Mouse (Mus musculus) yolk sac, embryonic 10.5 days (tissue): ENCODE data around the gene Zfp598.
A peak's percentile ranks its signal among the peaks of the same experiment; 100 is the strongest.

Source experiments
- DNase-seq: peaks from one replicate; pipeline ENCODE4 v3.0.0-alpha.2; 2017; ENCODE audit warnings: low spot score

Zfp598 gene

GRCm38 (mm10) chr17:24669545-24670245 is at the start of gene Zfp598:
Gene Zfp598, plus strand, starts transcription at chr17:24669687.
- DNase-seq = peak; percentile 90

DNA sequence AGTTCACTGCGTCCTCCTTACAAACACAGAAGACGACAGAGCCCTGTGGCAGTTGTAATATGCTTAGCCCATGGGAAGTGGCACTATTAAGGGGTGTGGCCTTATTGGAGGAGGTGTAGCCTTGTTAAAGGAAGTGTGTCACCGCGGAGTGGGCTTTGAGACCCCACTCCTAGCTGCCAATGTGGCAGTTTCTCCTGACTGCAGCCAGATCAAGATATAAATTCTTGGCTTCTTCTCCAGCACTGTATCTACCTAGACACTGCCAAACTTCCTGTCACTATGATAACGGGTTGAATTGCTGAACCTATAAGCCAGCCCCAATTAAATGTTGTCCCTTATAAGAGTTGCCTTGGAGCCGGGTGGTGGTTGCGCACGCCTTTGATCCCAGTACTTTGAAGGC is 44.0 kb upstream of the Zfp598 start:
- DNase-seq = no peak

DNA sequence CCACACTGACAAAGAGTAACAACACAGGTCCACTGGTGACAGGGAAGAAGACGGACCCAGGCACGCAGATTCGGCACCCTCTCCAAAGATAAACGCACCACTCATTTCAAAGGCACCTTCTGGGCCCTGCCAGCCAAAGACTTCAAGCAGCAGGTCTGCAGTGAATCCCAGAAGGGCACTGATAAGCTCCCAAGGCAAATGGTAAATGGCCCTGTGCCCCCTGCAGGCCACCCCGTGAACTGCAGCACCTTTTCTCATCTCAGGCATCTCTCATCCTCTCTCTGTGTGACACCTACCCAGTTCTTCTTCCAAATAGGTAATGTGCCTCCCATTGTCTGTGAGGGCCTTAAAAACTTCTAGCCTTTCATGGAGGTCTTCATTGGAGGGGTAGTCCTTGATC is 40.8 kb upstream of the Zfp598 start:
- DNase-seq = no peak

DNA sequence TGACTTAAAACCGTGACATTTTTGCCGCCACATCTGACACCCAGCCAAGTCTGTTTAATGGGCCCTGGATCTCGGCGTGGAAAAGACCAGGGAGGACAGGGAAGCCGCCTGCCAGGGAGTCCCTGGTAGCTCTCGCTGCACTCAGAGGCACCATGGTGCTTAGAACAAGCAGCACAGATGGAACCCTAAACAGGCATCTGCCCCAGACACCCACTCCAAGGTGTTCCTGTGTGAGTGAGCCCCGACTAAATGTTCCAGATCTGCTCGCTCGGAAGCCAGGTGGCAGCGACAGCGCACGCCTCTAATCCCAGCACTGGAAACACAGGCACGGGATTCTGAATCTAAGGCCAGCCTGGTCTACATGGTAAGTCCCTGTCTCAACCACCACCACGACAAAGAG is 39.4 kb upstream of the Zfp598 start:
- no peak for DNase-seq

- DNase-seq = peak; percentile 88
These were observed 37.2 kb upstream of the Zfp598 start, which contains the start of the genes Tsc2 and Nthl1 for GRCm38 (mm10) chr17:24632167-24632812. Gene Tsc2, minus strand, starts transcription at chr17:24632630. Gene Nthl1, plus strand, starts transcription at chr17:24632680.

- DNase-seq = no peak
These were observed 36.6 kb upstream of the Zfp598 start for GRCm38 (mm10) chr17:24632813-24633449.

DNA sequence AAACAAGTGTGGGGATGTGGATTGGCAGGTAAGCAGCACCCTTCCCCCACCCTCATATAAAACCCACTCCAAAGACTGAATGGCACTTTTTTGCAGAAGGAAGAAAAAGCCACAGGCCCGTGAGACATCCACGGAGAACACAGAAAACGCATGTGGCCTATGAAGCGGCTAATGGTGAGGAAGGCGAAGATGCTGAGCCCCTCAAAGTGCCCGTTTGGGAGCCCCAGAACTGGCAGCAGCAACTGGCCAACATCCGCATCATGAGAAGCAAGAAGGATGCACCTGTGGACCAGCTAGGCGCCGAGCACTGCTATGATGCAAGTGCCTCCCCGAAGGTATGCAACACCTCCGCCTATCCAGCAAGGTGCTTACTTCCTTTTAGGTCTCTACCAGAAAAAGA is 35.7 kb upstream of the Zfp598 start:
- no peak for DNase-seq

- DNase-seq = no peak
These were observed 34.5 kb upstream of the Zfp598 start for GRCm38 (mm10) chr17:24635024-24635423.

- no peak for DNase-seq
These were observed 33.8 kb upstream of the Zfp598 start for GRCm38 (mm10) chr17:24635694-24636093.

- DNase-seq = no peak
These were observed 32.6 kb upstream of the Zfp598 start for GRCm38 (mm10) chr17:24636781-24637481.

DNA sequence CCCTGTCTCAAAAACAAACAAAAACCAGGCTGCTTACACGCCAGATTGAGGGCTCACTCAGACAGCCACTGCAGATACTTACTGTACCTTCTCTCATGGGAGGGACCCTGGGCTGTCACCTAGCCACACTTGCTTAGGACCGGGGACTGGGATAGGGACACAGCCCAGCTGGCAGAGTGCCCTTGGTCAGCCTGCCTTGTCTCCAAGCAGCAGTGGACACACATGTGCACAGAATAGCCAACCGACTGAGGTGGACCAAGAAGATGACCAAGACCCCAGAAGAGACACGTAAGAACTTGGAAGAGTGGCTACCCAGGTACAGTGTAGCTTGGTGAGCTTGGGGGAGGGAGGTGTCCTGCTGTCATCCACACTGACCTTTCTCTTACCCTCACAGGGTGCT is 31.3 kb upstream of the Zfp598 start:
- no peak for DNase-seq

- DNase-seq = no peak
These were observed 30.6 kb upstream of the Zfp598 start for GRCm38 (mm10) chr17:24638840-24639239.

GRCm38 (mm10) chr17:24639571-24639988 is 29.9 kb upstream of the Zfp598 start:
- no peak for DNase-seq

DNA sequence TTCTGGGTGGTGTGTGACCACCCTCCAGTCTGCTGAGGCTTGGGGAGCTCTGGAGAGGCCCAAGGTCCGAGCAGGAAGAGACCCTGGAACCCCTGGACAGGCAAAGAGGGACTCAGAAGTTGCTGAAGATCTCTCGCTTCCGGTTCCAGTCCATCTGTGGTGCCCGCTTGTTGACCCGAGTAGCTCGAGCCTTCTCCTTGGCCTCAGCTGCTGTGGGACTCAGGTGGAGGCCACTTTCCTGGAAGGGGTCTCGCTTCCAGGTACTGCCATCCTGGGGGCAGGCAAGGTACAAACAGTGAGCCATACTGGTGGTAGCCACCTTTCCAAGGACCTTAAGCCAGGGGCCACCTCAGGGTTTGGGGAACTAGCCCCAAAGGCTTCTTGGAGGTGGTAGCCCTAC is 29.4 kb upstream of the Zfp598 start:
- DNase-seq = no peak

DNA sequence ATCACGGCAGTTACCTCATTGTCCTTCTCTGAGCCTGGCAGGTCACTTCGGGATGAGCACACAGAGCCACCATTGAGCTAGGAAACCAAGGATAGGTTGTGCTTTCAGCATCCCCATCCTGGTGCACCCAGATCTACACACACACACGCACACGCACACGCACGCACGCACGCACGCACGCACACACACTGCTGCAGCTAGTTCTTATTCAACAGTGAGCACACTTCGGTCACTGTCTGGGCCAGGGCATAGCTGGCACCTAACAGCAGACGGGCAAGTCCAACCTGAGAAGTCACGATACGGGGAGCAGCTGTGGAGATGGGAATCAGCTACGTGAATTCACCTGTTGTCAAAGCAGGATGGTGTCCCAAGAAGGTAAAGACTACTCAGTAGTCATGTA is 28.9 kb upstream of the Zfp598 start:
- DNase-seq = no peak

DNA sequence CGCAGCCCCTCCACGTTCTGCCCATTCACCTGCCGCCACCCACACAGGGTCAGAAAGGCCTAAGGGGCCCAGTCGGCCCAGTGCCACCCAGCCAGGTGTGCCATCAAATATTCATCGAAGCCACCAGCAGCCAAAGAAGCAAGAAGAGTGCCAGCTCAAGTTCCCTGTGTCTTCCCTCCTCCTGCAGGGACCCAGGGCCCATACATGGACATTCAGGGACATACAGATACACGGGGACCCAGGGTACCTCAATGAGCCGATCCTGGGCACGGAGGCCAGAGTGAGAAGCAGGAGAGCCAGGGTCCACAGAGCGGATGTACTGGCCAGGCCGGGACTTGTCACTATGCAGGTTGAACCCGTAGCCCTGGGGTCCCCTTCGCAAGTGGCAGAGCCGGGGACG is 27.5 kb upstream of the Zfp598 start:
- DNase-seq = no peak

GRCm38 (mm10) chr17:24642791-24643343 is 26.6 kb upstream of the Zfp598 start:
- no peak for DNase-seq

DNA sequence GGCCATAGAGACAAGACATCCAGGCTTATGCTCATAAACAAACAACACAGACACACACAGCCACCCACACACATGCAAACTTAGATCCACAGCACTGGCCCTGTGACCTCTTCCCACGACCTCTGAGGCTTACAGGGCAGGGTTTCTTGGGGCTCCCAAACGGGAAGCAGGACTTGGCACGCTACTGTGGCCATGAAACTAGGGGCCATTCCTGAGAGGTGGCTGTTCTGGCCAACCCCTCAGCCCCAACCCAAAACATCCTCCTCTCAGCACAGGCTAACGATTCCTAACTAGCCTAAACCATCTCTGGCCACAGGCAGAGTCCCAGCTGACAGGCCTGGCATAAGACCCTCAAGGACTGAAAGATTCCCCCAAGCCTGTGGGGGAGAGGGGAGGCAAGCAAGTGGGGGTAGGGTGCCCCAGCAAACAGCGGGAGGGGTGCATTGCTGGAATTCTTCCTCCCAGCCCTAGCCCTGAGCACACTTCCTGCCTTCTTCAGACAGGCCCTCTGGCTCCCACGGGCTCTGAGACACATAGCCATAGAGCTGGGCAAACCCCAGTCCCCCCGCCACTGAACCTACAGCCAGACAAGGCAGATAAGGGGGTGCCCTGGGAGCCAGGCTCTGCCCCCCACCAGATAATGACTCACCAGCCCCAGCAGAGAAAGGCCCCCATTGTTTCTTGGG is 25.3 kb upstream of the Zfp598 start:
- DNase-seq = peak; percentile 52

DNA sequence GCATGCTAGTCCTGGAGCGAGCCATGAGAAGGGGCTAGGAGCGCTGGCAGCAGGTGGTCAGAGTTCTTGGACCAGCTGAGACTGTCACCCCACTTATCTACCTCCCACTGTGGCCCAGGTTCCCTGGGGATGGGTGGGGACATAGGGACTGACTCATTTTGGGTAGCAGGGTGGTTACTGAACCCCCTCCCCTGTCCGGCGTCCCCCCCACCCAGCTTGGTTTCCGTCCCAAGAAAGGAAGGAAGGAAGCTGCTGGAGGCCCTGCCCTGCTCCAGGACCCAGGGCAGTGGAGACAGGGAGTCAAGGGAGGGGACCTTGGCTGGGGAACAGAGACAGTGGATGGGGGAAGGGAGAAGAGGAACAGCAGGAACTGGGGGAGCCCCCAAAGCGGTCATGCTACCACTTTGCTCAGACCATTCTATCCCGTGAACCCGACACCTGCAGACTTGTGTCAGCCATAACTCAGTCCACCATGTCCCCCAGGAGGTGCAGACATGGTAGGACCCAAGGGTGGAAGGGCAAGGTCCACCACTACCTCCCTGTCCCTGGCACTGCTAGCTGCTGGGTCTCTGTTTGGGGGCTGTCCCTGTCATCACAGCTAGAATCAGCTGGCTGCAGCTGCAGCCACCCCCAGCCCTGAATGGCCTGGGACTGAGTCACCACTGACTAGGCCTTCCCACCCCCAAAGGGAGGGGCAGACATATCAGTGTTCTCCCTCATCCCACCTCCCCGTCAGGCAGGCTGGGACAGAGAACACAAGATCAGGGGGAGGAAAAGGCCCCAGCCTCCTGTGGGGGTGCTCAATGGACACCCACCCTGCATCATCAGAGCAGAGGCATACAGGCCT is 24.4 kb upstream of the Zfp598 start:
- DNase-seq = no peak

GRCm38 (mm10) chr17:24645916-24646315 is 23.6 kb upstream of the Zfp598 start:
- no peak for DNase-seq

- no peak for DNase-seq
These were observed 23.1 kb upstream of the Zfp598 start for GRCm38 (mm10) chr17:24646381-24646780.
